Mouse (Mus musculus) liver, postnatal 0 days (tissue): Measurements from ENCODE around the gene Sowahd.

Experiments
- CTCF ChIP-seq: sonication (generic); IDR thresholded peaks from 2 replicates; pipeline ENCODE4 v1.5.1; 2016; ENCODE audit warnings: antibody characterized with exemption, low read depth
- EP300 ChIP-seq: IDR thresholded peaks from 2 replicates; pipeline ENCODE4 v1.6.1; 2016; ENCODE audit warnings: antibody characterized with exemption, low read depth, mild to moderate bottlenecking

- TF ChIP-seq CTCF (no peak), EP300 (no peak)
Observed at GRCm38 (mm10) chrX:37084318-37084926, 35.8 kb downstream of the Sowahd start.
